Mouse (Mus musculus) left cerebral cortex, postnatal 10 days (tissue): ENCODE data around the gene Atpaf1. TPM values are rescaled to one million over a fixed set of nuclear protein-coding genes. Genes with fewer than 3 reads are reported as not detected.

Experiments
- DNase-seq, 2 experiments: peaks; one replicate each; pipeline ENCODE4 v3.0.0; 2021 to 2022; ENCODE audit warnings: low spot score in 2 of 2, mixed read lengths in 1 of 2; ENCODE audit errors: extremely low spot score in 1 of 2
- intact Hi-C: fragments of 180-260 bp; cut with DNase I; formaldehyde crosslinking; loops from one replicate; pipeline ENCODE4 v1.15.1; 2025
- total RNA-seq, 2 experiments: library from RNA; stranded (reverse); gene quantifications; 2 replicates each; pipeline ENCODE4 v1.2.3; 2021

Gene Atpaf1
- total RNA-seq, 2 experiments from 2014 or later: 27.0 to 29.1 TPM

DNA sequence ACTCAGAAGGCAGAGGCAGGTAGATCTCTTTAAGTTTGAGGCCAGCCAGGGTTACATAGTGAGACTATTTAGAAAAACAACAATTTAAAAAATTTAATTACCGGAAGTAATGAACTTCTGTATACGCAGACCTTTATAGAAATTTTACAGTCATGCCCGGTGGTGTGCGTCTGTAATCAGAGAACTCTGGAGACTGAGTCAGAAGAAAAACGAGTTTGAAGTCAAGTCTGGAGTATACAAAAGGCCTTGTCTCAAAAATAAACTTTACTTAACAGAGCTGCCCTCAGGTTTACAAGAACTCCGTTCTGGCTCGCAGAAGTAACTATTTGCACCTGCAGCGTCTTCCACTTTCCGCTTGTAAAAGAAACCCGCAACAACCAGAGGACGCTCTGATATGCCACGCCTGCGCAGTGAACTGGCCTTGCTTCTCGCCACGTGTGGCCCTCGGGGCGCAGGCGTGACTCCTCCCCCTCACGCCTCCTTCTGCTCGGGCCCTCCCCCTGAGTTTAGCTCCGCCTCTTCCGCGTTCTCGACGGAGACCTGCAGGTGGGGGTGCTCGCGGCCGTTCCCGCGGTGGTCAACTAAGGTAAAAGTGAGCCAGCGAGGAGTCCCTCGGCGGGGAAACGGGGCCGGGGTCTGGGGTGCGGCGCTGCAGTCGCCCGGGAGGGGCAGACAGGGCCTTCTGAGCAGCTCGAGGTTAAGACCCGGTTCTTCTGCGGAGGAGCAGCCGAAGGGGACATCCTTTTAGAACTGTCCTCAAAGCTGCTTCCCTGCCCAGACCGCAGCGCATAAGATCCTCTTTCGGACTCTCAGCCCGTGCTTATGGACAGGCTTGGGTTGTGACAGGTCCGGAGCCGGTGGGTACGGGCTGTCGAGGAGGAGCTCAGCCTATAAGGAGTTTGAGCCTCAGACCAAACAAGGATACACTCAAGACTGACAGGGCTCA, 54.4 kb downstream of the Atpaf1 start, which contains the start of gene Mknk1:
TSS of gene Mknk1 (plus strand) at position 503 of the 946 bp plus-strand sequence.
- intact Hi-C loops: no loop called here
- DNase-seq: peak; percentile 88 to 95

DNA sequence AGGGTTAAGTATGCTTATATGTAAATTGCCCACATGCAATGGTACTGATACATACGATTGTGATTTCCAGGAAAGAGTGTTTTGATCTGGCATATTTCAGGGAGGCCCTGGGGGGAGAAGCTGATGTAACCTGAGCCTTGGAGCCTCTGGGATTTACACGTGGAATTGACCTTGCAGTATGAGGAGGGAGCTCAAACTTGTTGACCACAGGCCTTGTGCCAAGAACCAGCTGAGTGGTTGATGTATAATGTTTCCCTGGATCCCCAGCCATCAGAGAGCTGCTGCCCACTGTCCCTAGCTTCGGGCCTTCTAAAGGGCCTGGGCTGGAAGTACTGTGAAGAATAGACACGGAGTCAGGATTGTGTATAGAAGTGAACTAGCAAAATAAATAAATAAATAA, 55.3 kb downstream of the Atpaf1 start:
- DNase-seq: no peak
- intact Hi-C loops: no loop called here

DNA sequence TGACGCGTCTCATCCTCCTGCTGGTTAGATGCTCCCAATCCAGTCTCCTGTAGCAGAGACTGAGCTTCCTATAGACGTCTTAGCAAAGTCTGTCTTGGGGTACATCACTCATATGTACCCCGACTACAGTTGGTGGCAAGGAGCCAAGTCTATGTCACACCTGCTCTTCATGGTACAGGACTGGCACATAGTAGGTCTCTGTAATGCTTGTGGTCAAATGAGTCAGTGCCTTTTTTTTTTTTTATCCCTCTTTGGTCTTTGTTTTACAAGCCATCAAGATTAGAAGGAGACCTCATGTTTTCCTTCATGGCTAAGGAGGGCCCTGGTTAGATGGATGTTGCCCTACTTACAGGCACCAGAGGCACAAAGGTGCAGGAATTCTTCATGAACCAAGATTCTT, 56.2 kb downstream of the Atpaf1 start:
- no peak for DNase-seq
- intact Hi-C loops: no loop called here

DNA sequence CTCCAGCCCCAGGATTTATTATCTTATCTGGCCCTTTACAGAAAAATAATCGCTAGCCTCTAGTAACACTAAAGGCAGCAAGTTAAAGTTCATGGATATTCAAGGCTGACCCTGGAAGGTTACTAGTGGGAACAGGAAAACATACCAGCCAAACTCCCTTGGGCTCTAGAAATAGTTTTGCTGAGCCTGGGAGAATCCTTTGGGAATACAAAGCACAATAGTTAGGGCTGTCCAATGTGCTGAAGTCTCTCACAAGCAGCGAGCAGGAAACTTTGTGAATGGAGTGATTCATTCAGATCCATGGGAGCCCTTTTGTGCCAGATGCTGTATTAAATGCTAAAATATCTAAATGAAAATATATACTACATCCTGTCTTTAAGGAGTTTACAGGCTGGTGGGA, 62.0 kb downstream of the Atpaf1 start:
- intact Hi-C loops: no loop called here

DNA sequence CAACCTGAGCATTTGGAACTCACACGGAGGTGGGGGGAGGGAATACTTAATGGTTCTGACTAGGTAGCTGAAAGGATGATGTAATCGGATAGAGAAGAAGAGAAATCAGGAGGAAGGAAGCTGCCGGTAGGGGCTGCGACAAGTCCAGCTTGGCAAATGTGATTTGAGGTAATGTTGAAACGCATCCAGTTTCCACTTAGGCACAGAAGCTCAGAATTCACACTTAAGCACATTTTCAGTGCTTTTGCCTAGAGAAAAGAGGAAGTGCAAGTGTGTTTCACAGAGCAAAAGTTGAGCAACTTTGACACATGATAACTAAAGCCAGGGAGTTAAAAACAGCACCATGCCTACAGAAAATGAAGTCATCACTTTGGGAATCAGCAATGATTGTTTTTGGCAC, 62.8 kb downstream of the Atpaf1 start:
- DNase-seq: peak in 1 of 2 experiments; percentile 49

More for the DNA sequence above, 62.0 kb downstream of the Atpaf1 start:
- no peak for DNase-seq

DNA sequence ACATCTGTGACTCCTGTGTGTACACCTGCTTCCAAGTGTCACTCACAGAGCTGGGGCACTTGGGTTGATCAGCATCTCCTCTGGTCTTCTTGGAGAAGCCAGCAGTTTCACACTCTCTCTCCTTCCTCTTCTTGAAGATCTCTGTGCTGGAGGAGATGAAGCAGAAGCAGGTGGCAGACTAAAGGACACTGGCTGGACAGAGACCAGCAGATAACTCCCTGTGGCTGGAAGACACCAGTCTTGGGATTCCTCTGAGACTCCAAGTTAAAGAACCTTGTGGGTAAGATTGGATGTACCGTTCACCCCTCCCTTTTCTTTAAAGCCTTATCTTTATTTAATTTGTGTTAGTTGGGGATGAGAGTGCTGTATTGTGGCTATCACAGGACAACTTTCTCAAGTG, 63.5 kb downstream of the Atpaf1 start:
- DNase-seq: no peak
- intact Hi-C loops: no loop called here

More for the DNA sequence above, 62.8 kb downstream of the Atpaf1 start:
- intact Hi-C loops: no loop called here

DNA sequence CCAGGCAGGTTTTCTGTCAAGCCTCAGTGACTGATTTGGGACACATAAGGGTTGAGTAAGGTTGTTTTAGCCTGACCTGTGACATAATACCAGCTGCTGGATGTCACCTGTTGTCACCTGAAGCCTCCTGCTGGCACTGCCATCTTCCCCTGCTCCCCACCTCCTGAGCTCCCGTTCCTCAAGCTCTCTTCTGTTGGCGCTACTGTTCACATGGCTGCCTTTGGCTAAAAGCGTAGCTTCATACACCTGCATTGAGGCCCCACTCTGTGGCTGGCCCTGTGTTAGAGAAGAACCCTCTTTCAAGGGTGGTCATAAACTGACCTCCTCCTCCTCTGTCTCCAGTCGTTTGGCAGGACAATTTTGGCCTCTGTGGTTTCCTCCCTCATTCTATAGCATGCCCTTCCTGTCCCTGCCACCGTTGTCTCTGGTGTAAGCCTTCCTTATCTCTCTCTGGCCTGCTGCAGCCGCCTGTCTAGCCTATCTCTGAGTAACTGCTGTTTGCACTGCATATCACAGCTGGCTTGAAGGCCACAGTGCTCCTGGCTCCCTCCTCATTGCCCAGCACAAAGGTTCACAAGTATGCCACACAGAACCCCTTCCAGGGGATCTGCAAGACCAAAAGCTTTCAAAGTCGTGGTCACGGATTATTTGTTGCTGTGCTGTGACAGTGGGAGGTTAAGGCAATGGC, 64.5 kb downstream of the Atpaf1 start:
- intact Hi-C loops: no loop called here
- no peak for DNase-seq

DNA sequence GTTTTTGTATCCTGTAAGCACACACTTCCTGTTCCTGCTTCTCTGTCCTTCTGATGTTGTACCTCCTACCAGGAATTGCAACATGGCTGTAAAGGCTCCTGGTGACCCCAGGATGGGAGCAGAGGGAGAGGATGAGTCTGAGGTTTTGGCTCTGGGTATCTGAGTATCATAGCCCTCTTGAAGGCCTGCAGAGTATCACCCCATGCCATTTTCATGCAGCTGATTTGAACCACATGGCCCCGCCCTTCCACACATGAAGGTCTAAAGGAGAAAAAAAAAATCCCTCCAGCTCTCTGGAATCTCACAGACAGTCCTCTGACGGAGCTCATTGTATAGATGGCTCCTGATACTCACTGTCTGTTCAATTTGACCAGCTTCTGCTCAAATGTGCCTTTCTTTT, 65.5 kb downstream of the Atpaf1 start:
- peak in 1 of 2 experiments; percentile 12 for DNase-seq
- intact Hi-C loops: no loop called here

DNA sequence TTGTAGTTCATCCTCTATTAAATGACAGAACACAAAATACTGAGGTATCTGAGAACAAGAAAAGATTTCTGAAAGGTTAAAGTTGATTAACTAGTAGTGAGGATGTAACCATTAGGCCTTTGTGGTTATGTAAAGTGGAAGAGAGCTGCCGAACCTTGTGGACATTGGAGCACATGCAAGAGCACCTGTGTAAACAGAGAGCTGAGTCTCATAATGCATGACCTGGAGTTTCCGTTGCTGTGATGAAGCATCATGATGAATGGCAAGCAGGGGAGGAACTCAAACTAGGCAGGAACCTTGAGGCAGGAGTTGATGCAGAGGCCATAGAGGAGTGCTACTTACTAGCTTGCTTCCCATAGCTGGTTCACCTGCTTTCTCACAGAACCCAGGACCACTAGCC, 66.0 kb downstream of the Atpaf1 start:
- intact Hi-C loops: no loop called here
- DNase-seq: peak in 1 of 2 experiments; percentile 5

DNA sequence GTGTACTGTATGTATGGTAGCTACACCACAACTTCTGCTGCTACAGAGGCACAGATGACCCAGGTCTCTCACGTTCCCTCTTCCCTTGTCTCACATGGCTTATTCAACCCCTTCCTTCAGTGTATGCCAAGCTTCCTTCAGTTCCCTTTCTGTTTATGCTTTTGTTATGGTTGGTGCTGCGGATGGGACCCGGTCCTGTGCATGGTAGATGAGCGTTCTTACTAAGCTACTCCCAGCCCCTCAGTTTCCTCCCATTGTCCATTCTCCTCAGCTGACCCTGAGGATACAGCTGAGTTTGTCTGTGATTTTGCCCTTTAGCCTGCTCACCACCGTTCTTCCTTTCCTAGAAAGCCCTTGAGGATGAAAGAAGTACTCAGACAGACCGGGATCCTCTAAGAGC, 67.0 kb downstream of the Atpaf1 start:
- intact Hi-C loops: no loop called here
- DNase-seq: no peak

DNA sequence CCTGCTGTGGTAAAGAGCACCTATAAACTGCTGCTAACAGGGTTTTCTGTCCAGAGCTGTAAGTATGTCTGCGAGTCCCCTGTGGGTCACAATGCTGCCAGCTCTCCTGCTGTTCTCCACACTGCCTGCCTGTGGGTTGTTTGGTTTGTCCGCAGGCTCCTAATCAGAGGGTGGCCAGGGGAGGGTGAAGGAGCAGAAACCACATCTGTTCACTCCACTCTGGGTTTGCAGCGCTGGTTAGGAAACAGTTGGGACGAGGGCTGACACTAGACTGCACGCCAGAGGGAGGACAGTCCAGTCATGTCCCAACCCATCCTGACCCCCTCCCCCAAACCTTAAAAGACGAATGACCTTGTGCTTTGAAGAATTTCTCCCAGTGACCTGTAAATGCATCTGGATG, 70.5 kb downstream of the Atpaf1 start:
- no peak for DNase-seq
- intact Hi-C loops: no loop called here

DNA sequence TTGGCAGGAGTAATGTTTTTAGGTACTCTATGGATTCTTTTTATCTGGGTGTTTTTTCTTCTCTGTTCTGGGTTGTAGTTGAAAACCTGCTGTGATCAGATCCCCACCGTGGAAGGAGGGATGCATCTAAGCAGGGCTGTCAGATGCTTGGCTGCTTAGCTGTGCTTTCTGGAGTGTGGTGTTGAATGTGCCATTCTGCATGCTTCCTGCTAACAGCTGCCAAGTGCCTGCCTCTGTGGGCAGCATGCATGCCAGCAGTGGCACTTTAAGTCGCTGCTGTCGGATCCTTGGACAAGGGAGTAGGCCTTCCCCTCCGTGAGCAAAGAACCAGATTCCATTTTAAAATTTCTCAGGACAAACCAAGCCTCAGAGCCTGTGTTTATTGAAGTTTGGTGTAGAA, 71.0 kb downstream of the Atpaf1 start:
- no peak for DNase-seq
- intact Hi-C loops: no loop called here

DNA sequence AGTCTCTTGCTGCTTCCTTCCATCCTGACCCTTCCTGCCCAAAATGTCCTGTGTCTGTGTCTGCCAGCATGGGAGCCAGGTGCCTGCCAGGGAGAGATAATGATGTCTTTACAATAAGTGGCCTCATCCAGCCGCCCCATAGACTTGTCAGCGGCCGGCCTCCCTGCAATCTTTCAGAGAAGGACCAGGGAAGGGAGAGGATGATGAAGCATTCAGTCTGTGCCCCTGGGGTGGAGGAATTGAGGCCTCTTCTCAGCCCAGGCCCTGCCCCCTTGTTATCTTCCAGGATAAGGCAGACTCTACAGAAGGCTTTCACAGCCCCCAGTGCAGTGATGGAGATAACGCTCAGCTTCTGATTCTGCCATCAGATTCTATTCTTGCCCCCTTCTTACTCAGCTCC, 71.7 kb downstream of the Atpaf1 start:
- intact Hi-C loops: no loop called here
- DNase-seq: no peak

DNA sequence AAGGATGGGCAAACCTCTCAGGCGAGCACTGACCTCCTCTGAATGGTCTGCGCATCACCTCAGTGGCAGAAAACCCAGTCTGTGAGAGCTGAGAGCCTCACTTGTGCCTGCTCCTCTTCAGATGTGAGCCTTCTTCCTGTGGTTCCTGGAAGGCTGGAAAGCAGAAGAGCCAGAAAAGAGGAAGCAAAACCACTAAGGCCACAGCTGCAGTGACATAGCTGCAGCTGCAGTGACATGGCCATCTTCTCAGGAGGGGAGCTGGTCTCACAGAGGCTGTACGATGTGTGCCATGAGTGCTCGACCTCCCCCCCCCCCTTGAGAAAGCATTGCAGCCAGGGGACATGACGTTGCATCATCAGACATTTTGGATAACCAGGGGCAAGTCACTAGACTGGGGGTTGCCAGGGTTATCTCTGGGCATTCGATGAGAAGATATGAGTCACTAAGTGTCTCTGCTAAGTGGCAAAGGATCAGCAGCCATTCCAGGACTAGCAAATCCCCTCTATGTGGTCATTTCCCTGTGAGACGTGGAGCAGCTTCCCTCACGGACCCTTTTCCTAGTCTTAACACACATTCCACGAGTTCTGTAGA, 72.8 kb downstream of the Atpaf1 start:
- intact Hi-C loops: no loop called here
- no peak for DNase-seq

DNA sequence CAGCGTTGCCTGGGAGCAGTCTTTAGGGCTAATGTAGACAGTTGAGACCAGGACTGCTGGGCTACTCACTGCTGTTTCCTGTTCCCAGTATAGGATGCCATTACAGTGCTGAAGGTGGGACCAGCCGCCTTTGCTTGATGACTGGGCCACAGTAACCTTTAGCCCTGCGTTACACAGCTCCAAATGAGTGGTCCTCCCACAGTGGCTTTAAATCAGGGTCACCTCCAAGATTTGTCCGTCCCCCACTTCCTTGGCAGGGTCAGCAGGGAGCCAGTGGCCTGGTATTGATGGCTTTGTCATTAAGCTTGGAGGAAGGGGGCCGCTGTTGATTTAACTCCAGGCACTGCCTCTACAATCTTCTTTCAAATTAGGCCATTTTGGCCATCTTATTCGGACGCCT, 78.7 kb downstream of the Atpaf1 start:
- peak in 1 of 2 experiments; percentile 6 for DNase-seq

DNA sequence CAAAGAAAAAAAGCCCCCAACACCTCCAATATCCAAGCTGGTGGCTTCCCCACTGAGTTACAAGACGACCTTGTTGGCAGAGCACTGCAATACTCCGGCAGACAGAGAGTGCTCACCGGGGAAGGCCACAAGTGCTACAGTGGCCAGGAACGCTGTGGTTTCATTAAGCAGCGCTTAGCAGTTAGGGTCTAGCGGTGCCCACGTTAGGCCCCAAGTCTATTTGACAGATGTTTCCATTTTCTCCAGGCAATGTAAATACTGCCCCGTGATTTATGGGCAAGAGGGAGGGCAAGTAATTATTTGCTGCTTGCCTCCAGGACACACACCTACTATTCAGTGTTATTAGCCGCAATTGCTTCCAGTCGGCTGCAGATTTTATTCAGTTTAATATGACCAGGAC, 79.3 kb downstream of the Atpaf1 start:
- no peak for DNase-seq
- intact Hi-C loops: no loop called here

More for the DNA sequence above, 78.7 kb downstream of the Atpaf1 start:
- intact Hi-C loops: no loop called here
